ENCODE assay signal across 9 mouse cellular contexts in genomic region chr16:45192613-45193012, GRCm38 (mm10). TPM values are rescaled to one million over a fixed set of nuclear protein-coding genes. Genes with fewer than 3 reads are reported as not detected.
A peak's percentile ranks its signal among the peaks of the same experiment; 100 is the strongest.
DNase-seq lines count a peak whose midpoint lies in the region; ATAC-seq lines count a peak whose summit lies in the region.
"Had no signal": no experiment of that assay in that cellular context is flagged by ENCODE, and none has a peak within 500 bp of the region (broad histone marks: within the 10 kb centered on the region; RNA-seq: fewer than 3 reads in every experiment).

No protein-coding gene starts in this region.

- WGBS in forebrain, embryonic 15.5 days, result 6% methylated on average over 1 of the region's 1 CpGs
- 0% methylated on average over 1 of the region's 1 CpGs for WGBS in hindbrain, embryonic 13.5 days

- no peaks in the 10 kb centered on the region for H3K9me3 ChIP-seq in forebrain, embryonic 15.5 days
- H3K9me3 ChIP-seq in hindbrain, embryonic 13.5 days, result no peaks in the 10 kb centered on the region

- no peak overlapping the region for H3K4me3 ChIP-seq in forebrain, embryonic 15.5 days
- no peak overlapping the region for H3K4me3 ChIP-seq in hindbrain, embryonic 13.5 days

- peak; percentile 81 for ATAC-seq in cerebellum, adult (ENCODE audit: insufficient number of reproducible peaks, low FRiP score, low TSS enrichment)
- ATAC-seq in forebrain, embryonic 15.5 days (replicated peaks), result peak; percentile 63
- peak; percentile 40 for ATAC-seq in hindbrain, embryonic 13.5 days (ENCODE audit: low FRiP score)

- DNase-seq in Muller cell, postnatal 12 days (ENCODE audit: inconsistent ontology term), result peak; percentile 53
- DNase-seq in layer of hippocampus, postnatal 36 days, result peak; percentile 44 to 69
- DNase-seq in mesoderm, embryonic 11.5 days (ENCODE audit: low read depth, low spot score), result peak; percentile 81
- peak; percentile 34 to 50 for DNase-seq in right cerebral cortex, postnatal 36 days (ENCODE audit: low spot score in 2 of 2)
- DNase-seq in urinary bladder, postnatal 4 days (ENCODE audit: low spot score in 2 of 2), result peak; percentile 26 to 78

- no peak overlapping the region for H3K27ac ChIP-seq in forebrain, embryonic 15.5 days (replicated peaks)
- H3K27ac ChIP-seq in hindbrain, embryonic 13.5 days, result no peak overlapping the region
- H3K27ac ChIP-seq: macrophage had no signal

- H3K9ac ChIP-seq in forebrain, embryonic 15.5 days (replicated peaks), result no peak overlapping the region
- no peak overlapping the region for H3K9ac ChIP-seq in hindbrain, embryonic 13.5 days

- H3K36me3 ChIP-seq in forebrain, embryonic 15.5 days, result peaks cover 13% of the 10 kb centered on the region
- H3K36me3 ChIP-seq in hindbrain, embryonic 13.5 days, result peaks cover 18% of the 10 kb centered on the region

- no peaks in the 10 kb centered on the region for H3K27me3 ChIP-seq in forebrain, embryonic 15.5 days
- H3K27me3 ChIP-seq in hindbrain, embryonic 13.5 days, result no peaks in the 10 kb centered on the region

- no peak overlapping the region for H3K4me2 ChIP-seq in forebrain, embryonic 15.5 days (replicated peaks)
- no peak overlapping the region for H3K4me2 ChIP-seq in hindbrain, embryonic 13.5 days

- no peaks in the 10 kb centered on the region for H3K4me1 ChIP-seq in forebrain, embryonic 15.5 days
- no peaks in the 10 kb centered on the region for H3K4me1 ChIP-seq in hindbrain, embryonic 13.5 days (replicated peaks)

RNA-seq across cellular contexts. Expression of gene Btla, which starts 31.5 kb away (rescaled TPM):
- 0.23 TPM in 1 of 2 replicates, not detected in the other for polyA plus RNA-seq in forebrain, embryonic 15.5 days (2015; fragmentation: Nextera tagmentation; extraction: Ambion mirVana)
- polyA plus RNA-seq in hindbrain, embryonic 13.5 days (2015; fragmentation: Nextera tagmentation; extraction: Ambion mirVana), result 0.16 and 0.17 TPM in 2 replicates
- under 1 TPM in 1 of 2 experiments, not detected in 1; 0.12 TPM for total RNA-seq in layer of hippocampus, postnatal 36 days (2021)

RNA-seq across cellular contexts. Expression of gene Atg3, which starts 34.0 kb away (rescaled TPM):
- 52.3 and 54.0 TPM in 2 replicates for polyA plus RNA-seq in forebrain, embryonic 15.5 days (2015; fragmentation: Nextera tagmentation; extraction: Ambion mirVana)
- polyA plus RNA-seq in hindbrain, embryonic 13.5 days (2015; fragmentation: Nextera tagmentation; extraction: Ambion mirVana), result 51.6 and 53.4 TPM in 2 replicates
- 10 to 100 TPM; 45.2 to 48.3 TPM for total RNA-seq in layer of hippocampus, postnatal 36 days (2021)

RNA-seq across cellular contexts. Expression of gene Slc35a5, which starts 34.1 kb away (rescaled TPM):
- polyA plus RNA-seq in forebrain, embryonic 15.5 days (2015; fragmentation: Nextera tagmentation; extraction: Ambion mirVana), result 33.1 and 38.3 TPM in 2 replicates
- polyA plus RNA-seq in hindbrain, embryonic 13.5 days (2015; fragmentation: Nextera tagmentation; extraction: Ambion mirVana), result 33.3 and 34.1 TPM in 2 replicates
- 10 to 100 TPM; 53.0 to 57.7 TPM for total RNA-seq in layer of hippocampus, postnatal 36 days (2021)
